ENCODE assay signal across 8 mouse cellular contexts in the genomic region with DNA sequence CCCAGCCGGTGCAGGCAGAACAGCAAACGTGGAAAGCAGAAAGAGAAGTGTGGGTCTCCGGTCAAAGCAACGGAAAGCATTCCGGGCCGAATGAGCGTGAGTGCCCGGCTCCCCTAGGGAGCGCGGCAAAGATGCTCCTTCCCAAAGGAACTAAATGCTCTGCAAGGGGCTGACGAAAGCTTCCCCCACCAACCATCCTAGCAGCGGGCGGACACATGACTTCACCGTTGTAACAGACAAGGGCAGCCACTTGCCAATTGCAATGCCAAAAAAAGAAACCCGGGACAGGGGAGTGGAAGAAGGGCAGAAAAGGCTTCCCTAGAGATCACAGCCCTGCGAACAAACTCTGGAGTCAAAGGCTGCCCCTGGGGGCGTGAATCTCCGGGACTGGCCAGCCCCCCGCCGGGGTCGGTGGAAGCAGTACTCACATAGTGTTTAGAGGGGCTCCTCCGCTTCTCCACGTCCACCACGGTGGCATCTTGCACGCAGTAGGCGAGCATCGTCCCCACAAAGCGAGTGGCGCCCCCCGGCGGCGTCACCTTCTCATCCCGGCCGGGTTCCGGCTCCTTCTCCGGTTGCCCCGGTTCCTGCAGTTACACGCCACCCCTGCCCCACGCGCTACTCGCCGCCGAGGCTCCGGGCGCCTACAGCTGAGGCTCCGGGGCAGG. TPM values are rescaled to one million over a fixed set of nuclear protein-coding genes. Genes with fewer than 3 reads are reported as not detected.
DNase-seq lines count a peak whose midpoint lies in the region; ATAC-seq and TF ChIP-seq lines count a peak whose summit lies in the region.

No protein-coding gene starts in this region.

- under 1% methylated on average over 46 of the region's 46 CpGs for WGBS in heart, embryonic 13.5 days
- 0% methylated on average over 46 of the region's 46 CpGs for WGBS in kidney, postnatal 0 days
- under 1% methylated on average over 46 of the region's 46 CpGs for WGBS in liver, embryonic 15.5 days (ENCODE audit: insufficient replicate concordance)
- under 1% methylated on average over 46 of the region's 46 CpGs for WGBS in neural tube, embryonic 12.5 days

- DNase-seq in CD4-positive, CD25-positive, alpha-beta regulatory T cell, adult 2 months (ENCODE audit: low read depth, low spot score) = peak; percentile 91
- DNase-seq in adrenal gland, postnatal 36 days = peak; percentile 81 to 93
- DNase-seq in kidney, postnatal 0 days (ENCODE audit: low spot score) = peak; percentile 65
- DNase-seq in testis, postnatal 14 days (ENCODE audit: low spot score) = peak; percentile 71

- peak; percentile 67 for TF ChIP-seq CTCF in kidney, postnatal 0 days (IDR thresholded peaks at IDR 0.05; ENCODE audit: low read depth)

- H3K36me3 ChIP-seq in heart, embryonic 13.5 days = peaks cover 12% of the 10 kb centered on the region; the same call in 1 of the 2 replicates
- H3K36me3 ChIP-seq in kidney, postnatal 0 days (ENCODE audit: insufficient read depth, low read length) = no peaks in the 10 kb centered on the region
- H3K36me3 ChIP-seq in liver, embryonic 15.5 days (replicated peaks) = no peaks in the 10 kb centered on the region; the same call in 1 of the 2 replicates
- H3K36me3 ChIP-seq in neural tube, embryonic 12.5 days = no peaks in the 10 kb centered on the region

- H3K27ac ChIP-seq in heart, embryonic 13.5 days (replicated peaks) = peak overlapping the region; percentile 94
- H3K27ac ChIP-seq in kidney, postnatal 0 days = peak overlapping the region; percentile 82
- peak overlapping the region; percentile 86 for H3K27ac ChIP-seq in liver, embryonic 15.5 days (replicated peaks)
- peak overlapping the region; percentile 75 for H3K27ac ChIP-seq in neural tube, embryonic 12.5 days

- peak overlapping the region; percentile 93 for H3K4me2 ChIP-seq in heart, embryonic 13.5 days
- H3K4me2 ChIP-seq in kidney, postnatal 0 days (ENCODE audit: low read length) = peak overlapping the region; percentile 92
- H3K4me2 ChIP-seq in liver, embryonic 15.5 days = peak overlapping the region; percentile 96
- H3K4me2 ChIP-seq in neural tube, embryonic 12.5 days (replicated peaks) = peak overlapping the region; percentile 70

- peak overlapping the region; percentile 93 for H3K9ac ChIP-seq in heart, embryonic 13.5 days
- peak overlapping the region; percentile 76 for H3K9ac ChIP-seq in kidney, postnatal 0 days (ENCODE audit: low read depth, low read length)
- peak overlapping the region; percentile 74 for H3K9ac ChIP-seq in liver, embryonic 15.5 days
- peak overlapping the region; percentile 88 for H3K9ac ChIP-seq in neural tube, embryonic 12.5 days

- H3K27me3 ChIP-seq in heart, embryonic 13.5 days (replicated peaks) = no peaks in the 10 kb centered on the region
- no peaks in the 10 kb centered on the region for H3K27me3 ChIP-seq in kidney, postnatal 0 days (ENCODE audit: insufficient read depth, low read length)
- peaks cover 70% of the 10 kb centered on the region for H3K27me3 ChIP-seq in liver, embryonic 15.5 days
- no peaks in the 10 kb centered on the region for H3K27me3 ChIP-seq in neural tube, embryonic 12.5 days (replicated peaks)

- peak overlapping the region; percentile 70 for H3K4me3 ChIP-seq in heart, embryonic 13.5 days
- peak overlapping the region; percentile 73 for H3K4me3 ChIP-seq in kidney, postnatal 0 days (replicated peaks; ENCODE audit: low read depth, low read length)
- peak overlapping the region; percentile 71 for H3K4me3 ChIP-seq in liver, embryonic 15.5 days (replicated peaks)
- peak overlapping the region; percentile 67 for H3K4me3 ChIP-seq in neural tube, embryonic 12.5 days

- no peaks in the 10 kb centered on the region for H3K9me3 ChIP-seq in heart, embryonic 13.5 days
- H3K9me3 ChIP-seq in kidney, postnatal 0 days (replicated peaks; ENCODE audit: low read length) = no peaks in the 10 kb centered on the region
- 0 out of 2 replicates have a peak, but pooled peaks cover 4% of the 10 kb centered on the region for H3K9me3 ChIP-seq in liver, embryonic 15.5 days (replicated peaks)
- H3K9me3 ChIP-seq in neural tube, embryonic 12.5 days = no peaks in the 10 kb centered on the region

- 0 out of 2 replicates have a peak, but pooled peaks have one; percentile 17 for ATAC-seq in erythroid progenitor cell, adult 5-6 weeks (replicated peaks; ENCODE audit: low FRiP score, poor library complexity, severe bottlenecking)
- ATAC-seq in heart, embryonic 13.5 days (ENCODE audit: extremely low read depth, insufficient number of reproducible peaks, low FRiP score, low TSS enrichment) = peak; percentile 37; the same call in 1 of the 2 replicates
- peak; percentile 55 for ATAC-seq in kidney, postnatal 0 days (replicated peaks; ENCODE audit: low FRiP score, low read depth)
- ATAC-seq in liver, embryonic 15.5 days (ENCODE audit: insufficient read depth) = peak; percentile 69
- ATAC-seq in neural tube, embryonic 12.5 days (ENCODE audit: low FRiP score, low read depth) = peak; percentile 73

- peaks cover 58% of the 10 kb centered on the region for H3K4me1 ChIP-seq in heart, embryonic 13.5 days
- peaks cover 11% of the 10 kb centered on the region for H3K4me1 ChIP-seq in kidney, postnatal 0 days (replicated peaks; ENCODE audit: insufficient read depth, low read length)
- peaks cover 69% of the 10 kb centered on the region for H3K4me1 ChIP-seq in liver, embryonic 15.5 days (replicated peaks)
- peaks cover 36% of the 10 kb centered on the region for H3K4me1 ChIP-seq in neural tube, embryonic 12.5 days

RNA-seq across cellular contexts. Expression of gene Sh3pxd2a, which starts 0.4 kb away (rescaled TPM):
- 10 to 100 TPM; 46.5 to 65.9 TPM for total RNA-seq in adrenal gland, postnatal 36 days (2021)
- 3.2 and 6.3 TPM in 2 replicates for total RNA-seq in erythroid progenitor cell, adult 5-6 weeks (2015; ENCODE audit: low replicate concordance)
- 1.0 and 1.1 TPM in 2 replicates for total RNA-seq in erythroid progenitor cell, adult 5-6 weeks (2017; ENCODE audit: low replicate concordance)
- 5.4 and 5.7 TPM in 2 replicates for polyA plus RNA-seq in heart, embryonic 13.5 days (2015; fragmentation: Nextera tagmentation; extraction: Ambion mirVana)
- 4.1 TPM in 2 replicates for polyA plus RNA-seq in kidney, postnatal 0 days (2015; fragmentation: Nextera tagmentation; extraction: Ambion mirVana)
- 0.50 and 0.63 TPM in 2 replicates for polyA plus RNA-seq in liver, embryonic 15.5 days (2015; fragmentation: Nextera tagmentation; extraction: Ambion mirVana)
- 4.4 and 4.6 TPM in 2 replicates for polyA plus RNA-seq in neural tube, embryonic 12.5 days (2016; fragmentation: Nextera tagmentation; extraction: Ambion mirVana)

Comparison
In these comparisons a context has a peak if more than half of its experiments do, and no peak if none do; other contexts are left out.
1. Peak in every context shown above with its lines: DNase-seq, ATAC-seq, H3K4me3 ChIP-seq and H3K27ac ChIP-seq.
2. ATAC-seq: peak in every context shown above with its lines; median percentile 73 in neural tube, embryonic 12.5 days; 69 in liver, embryonic 15.5 days; 55 in kidney, postnatal 0 days; 37 in heart, embryonic 13.5 days; 17 in erythroid progenitor cell, adult 5-6 weeks.